Mouse (Mus musculus) kidney, embryonic 16.5 days (tissue): Measurements from ENCODE around the gene Iltifb. TPM values are rescaled to one million over a fixed set of nuclear protein-coding genes. Genes with fewer than 3 reads are reported as not detected.
"Not testable (repeated sequence)": the region's sequence is repeated elsewhere in the genome, so short reads cannot be mapped to it uniquely, and the experiment has no call there.

ENCODE experiments used
- ATAC-seq: fragments of 200-750 bp; cut with Nextera tagmentation; 2 replicates; pipeline ENCODE4 v1.8.0; 2017; ENCODE audit warnings: moderate TSS enrichment; ENCODE audit not compliant: low FRiP score, low TSS enrichment
- H3K27ac ChIP-seq: fragments of 300-500 bp; sonication (generic); 2 replicates; pipeline ENCODE4 v1.5.1; 2014; ENCODE audit warnings: low read length
- H3K27me3 ChIP-seq: fragments of 300-500 bp; sonication (generic); 2 replicates; pipeline ENCODE4 v1.6.1; 2014; ENCODE audit warnings: low read length, control low read depth, mixed read lengths; ENCODE audit not compliant: insufficient read depth
- H3K36me3 ChIP-seq: fragments of 300-500 bp; sonication (generic); 2 replicates; pipeline ENCODE4 v1.6.1; 2014; ENCODE audit warnings: low read length, control low read depth, mixed read lengths; ENCODE audit not compliant: insufficient read depth
- H3K4me1 ChIP-seq: fragments of 300-500 bp; sonication (generic); 2 replicates; pipeline ENCODE4 v1.6.1; 2014; ENCODE audit warnings: low read length, control low read depth, mixed read lengths; ENCODE audit not compliant: insufficient read depth
- H3K4me2 ChIP-seq: fragments of 300-500 bp; sonication (generic); replicated peaks from 2 replicates; pipeline ENCODE4 v1.6.1; 2014; ENCODE audit warnings: low read depth, low read length
- H3K4me3 ChIP-seq: fragments of 300-500 bp; sonication (generic); 2 replicates; pipeline ENCODE4 v1.5.1; 2014; ENCODE audit warnings: mild to moderate bottlenecking, low read length
- H3K9ac ChIP-seq: fragments of 300-500 bp; sonication (generic); replicated peaks from 2 replicates; pipeline ENCODE4 v1.6.1; 2014; ENCODE audit warnings: low read length
- H3K9me3 ChIP-seq: fragments of 300-500 bp; sonication (generic); 2 replicates; pipeline ENCODE4 v1.6.1; 2016; ENCODE audit warnings: low read length, control low read depth
- WGBS: fragments of 180-500 bp; shearing (Covaris S2); extraction: QIAGEN DNeasy Blood & Tissue Kit; methylation state at CpG from one replicate; pipeline ENCODE4 v1.1.7; 2014; 5-methylcytosine and 5-hydroxymethylcytosine counted together
- polyA plus RNA-seq: library from polyadenylated mRNA; unstranded; fragments of >200 nt; fragmentation: Nextera tagmentation; extraction: Ambion mirVana; gene quantifications from 2 replicates; pipeline ENCODE4 v1.2.1, GENCODE M21; 2015

Gene Iltifb
- not detected in 2 replicates for polyA plus RNA-seq

DNA sequence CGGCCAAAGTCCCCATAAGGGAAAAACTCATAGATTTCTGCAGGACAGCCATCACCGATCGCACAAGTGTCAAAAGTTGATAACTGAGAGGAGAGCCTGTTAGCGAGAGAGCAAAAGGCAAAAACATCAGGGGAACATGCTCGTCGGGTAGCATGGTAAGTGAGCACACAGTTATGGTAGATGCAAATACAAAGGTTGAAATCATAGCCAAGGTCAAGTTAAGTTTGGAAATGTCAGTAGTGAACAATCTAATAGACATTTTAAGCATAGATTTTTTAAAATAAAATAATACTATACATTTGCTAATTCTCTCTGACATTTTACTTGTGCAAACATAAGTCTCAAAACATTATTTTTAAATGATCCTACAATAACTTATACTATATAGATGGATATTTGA, at the start of gene Iltifb:
Gene Iltifb (minus strand): TSS at position 101 of the 400 bp plus-strand sequence.
- no peaks in the 10 kb centered on the region for H3K9me3 ChIP-seq
- no peak within 1 kb of the TSS for H3K27ac ChIP-seq
- 90% methylated on average over 6 of the region's 6 CpGs for WGBS
- H3K27me3 ChIP-seq: no peaks in the 10 kb centered on the region
- no peak for ATAC-seq
- no peak within 1 kb of the TSS for H3K4me2 ChIP-seq
- no peaks in the 10 kb centered on the region for H3K36me3 ChIP-seq
- H3K9ac ChIP-seq: no peak within 1 kb of the TSS
- H3K4me1 ChIP-seq: no peaks in the 10 kb centered on the region
- H3K4me3 ChIP-seq: no peak within 1 kb of the TSS

DNA sequence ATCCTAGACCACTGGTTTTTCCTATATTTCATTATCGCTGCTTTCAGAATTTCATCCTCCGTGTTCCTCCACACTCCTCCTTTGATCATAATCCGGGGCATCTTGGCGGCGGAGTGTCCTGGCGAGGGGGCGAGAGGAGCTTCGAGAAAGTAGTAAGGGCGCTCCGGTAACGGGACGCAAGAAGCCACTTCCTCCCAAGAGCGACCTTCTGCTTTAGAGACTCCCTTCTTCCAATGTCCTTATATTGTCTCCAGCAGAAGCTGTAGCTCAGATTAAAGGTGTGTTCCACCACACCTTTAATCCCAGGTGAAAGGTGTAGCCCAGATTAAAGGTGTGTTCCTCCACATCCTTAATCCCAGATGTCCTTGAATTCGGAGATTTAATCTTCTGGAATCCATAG, 48.3 kb upstream of the Iltifb start, which contains the start of gene Gm9046:
Gene Gm9046 (minus strand): TSS at position 101 of the 400 bp plus-strand sequence.
- H3K4me2 ChIP-seq, H3K27ac ChIP-seq, H3K4me1 ChIP-seq, H3K36me3 ChIP-seq, H3K27me3 ChIP-seq, H3K9me3 ChIP-seq, ATAC-seq, H3K4me3 ChIP-seq, H3K9ac ChIP-seq: not testable (repeated sequence)
- no CpG with 5 or more reads among the region's 14 CpGs for WGBS

GRCm38 (mm10) chr10:118337731-118338130, 42.9 kb upstream of the Iltifb start, which contains the start of gene Gm9045:
Gene Gm9045, minus strand, starts transcription at chr10:118337831.
- not testable (repeated sequence) for H3K36me3 ChIP-seq, H3K4me2 ChIP-seq, H3K4me1 ChIP-seq, H3K27me3 ChIP-seq, H3K9ac ChIP-seq, H3K4me3 ChIP-seq, H3K9me3 ChIP-seq, H3K27ac ChIP-seq, ATAC-seq
- no CpG with 5 or more reads among the region's 14 CpGs for WGBS

DNA sequence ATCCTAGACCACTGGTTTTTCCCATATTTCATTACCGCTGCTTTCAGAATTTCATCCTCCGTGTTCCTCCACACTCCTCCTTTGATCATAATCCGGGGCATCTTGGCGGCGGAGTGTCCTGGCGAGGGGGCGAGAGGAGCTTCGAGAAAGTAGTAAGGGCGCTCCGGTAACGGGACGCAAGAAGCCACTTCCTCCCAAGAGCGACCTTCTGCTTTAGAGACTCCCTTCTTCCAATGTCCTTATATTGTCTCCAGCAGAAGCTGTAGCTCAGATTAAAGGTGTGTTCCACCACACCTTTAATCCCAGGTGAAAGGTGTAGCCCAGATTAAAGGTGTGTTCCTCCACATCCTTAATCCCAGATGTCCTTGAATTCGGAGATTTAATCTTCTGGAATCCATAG, 37.5 kb upstream of the Iltifb start, which contains the start of gene Gm9044:
Gene Gm9044 (minus strand): TSS at position 101 of the 400 bp plus-strand sequence.
- not testable (repeated sequence) for H3K4me3 ChIP-seq, H3K27me3 ChIP-seq, H3K9ac ChIP-seq, ATAC-seq, H3K4me1 ChIP-seq, H3K36me3 ChIP-seq, H3K27ac ChIP-seq, H3K4me2 ChIP-seq, H3K9me3 ChIP-seq
- WGBS: no CpG with 5 or more reads among the region's 14 CpGs

DNA sequence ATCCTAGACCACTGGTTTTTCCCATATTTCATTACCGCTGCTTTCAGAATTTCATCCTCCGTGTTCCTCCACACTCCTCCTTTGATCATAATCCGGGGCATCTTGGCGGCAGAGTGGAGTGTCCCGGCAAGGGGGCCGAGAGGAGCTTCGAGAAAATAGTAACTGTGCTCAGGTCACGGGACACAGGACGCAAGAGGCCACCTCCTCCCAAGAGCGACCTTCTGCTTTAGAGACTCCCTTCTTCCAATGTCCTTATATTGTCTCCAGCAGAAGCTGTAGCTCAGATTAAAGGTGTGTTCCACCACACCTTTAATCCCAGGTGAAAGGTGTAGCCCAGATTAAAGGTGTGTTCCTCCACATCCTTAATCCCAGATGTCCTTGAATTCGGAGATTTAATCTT, 32.0 kb upstream of the Iltifb start, which contains the start of gene Gm9040:
Gene Gm9040 (minus strand): TSS at position 101 of the 400 bp plus-strand sequence.
- not testable (repeated sequence) for H3K4me2 ChIP-seq, H3K27ac ChIP-seq, H3K4me1 ChIP-seq, H3K27me3 ChIP-seq, ATAC-seq, H3K9me3 ChIP-seq, H3K4me3 ChIP-seq, H3K9ac ChIP-seq, H3K36me3 ChIP-seq
- WGBS: no CpG with 5 or more reads among the region's 11 CpGs

DNA sequence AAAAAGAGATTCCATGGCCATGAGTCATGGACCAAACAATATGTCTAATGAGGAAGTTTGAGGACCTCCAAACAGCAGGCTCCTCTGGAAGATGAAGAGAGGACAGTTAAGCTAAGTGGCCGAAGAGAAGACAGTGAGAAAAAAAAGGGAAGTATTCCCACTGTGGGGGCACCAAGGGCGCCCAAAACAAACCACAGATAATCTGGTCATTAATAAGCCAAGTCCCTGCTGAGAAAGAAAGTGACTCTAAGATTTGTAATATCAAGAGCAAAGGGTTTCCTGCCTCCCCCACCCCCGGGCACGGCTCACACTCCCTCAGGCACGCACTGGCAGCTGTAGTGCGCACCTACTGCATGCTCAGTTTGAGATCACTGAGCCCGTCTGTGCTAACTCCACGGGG, 24.2 kb upstream of the Iltifb start:
- Histone ChIP-seq H3K9me3 (no peaks in the 10 kb centered on the region), H3K9ac (no peak overlapping the region), H3K27ac (no peak overlapping the region), H3K27me3 (no peaks in the 10 kb centered on the region), H3K4me1 (no peaks in the 10 kb centered on the region), H3K4me3 (no peak overlapping the region), H3K4me2 (no peak overlapping the region), H3K36me3 (no peaks in the 10 kb centered on the region)
- no peak for ATAC-seq
- 69% methylated on average over 8 of the region's 8 CpGs for WGBS

- H3K4me1 ChIP-seq, H3K4me3 ChIP-seq, H3K36me3 ChIP-seq, ATAC-seq, H3K27ac ChIP-seq, H3K27me3 ChIP-seq, H3K9me3 ChIP-seq, H3K9ac ChIP-seq, H3K4me2 ChIP-seq: not testable (repeated sequence)
- WGBS: 38% methylated on average over 2 of the region's 2 CpGs
These were observed 7.3 kb upstream of the Iltifb start for GRCm38 (mm10) chr10:118302133-118302532.

- H3K9me3 ChIP-seq, H3K27me3 ChIP-seq, H3K36me3 ChIP-seq, H3K9ac ChIP-seq, H3K4me2 ChIP-seq, H3K27ac ChIP-seq, H3K4me1 ChIP-seq, ATAC-seq, H3K4me3 ChIP-seq: not testable (repeated sequence)
- 50% methylated on average over 1 of the region's 5 CpGs for WGBS
These were observed 11.8 kb downstream of the Iltifb start for GRCm38 (mm10) chr10:118283016-118283415.

- ATAC-seq, H3K9ac ChIP-seq, H3K4me2 ChIP-seq, H3K4me1 ChIP-seq, H3K9me3 ChIP-seq, H3K36me3 ChIP-seq, H3K4me3 ChIP-seq, H3K27ac ChIP-seq, H3K27me3 ChIP-seq: not testable (repeated sequence)
- WGBS: 87% methylated on average over 6 of the region's 7 CpGs
These were observed 12.3 kb downstream of the Iltifb start for GRCm38 (mm10) chr10:118282565-118282964.

GRCm38 (mm10) chr10:118278069-118278468, 16.8 kb downstream of the Iltifb start:
- not testable (repeated sequence) for H3K27ac ChIP-seq, H3K27me3 ChIP-seq, H3K4me3 ChIP-seq, ATAC-seq, H3K36me3 ChIP-seq, H3K9ac ChIP-seq, H3K4me1 ChIP-seq, H3K4me2 ChIP-seq, H3K9me3 ChIP-seq
- no CpG with 5 or more reads among the region's 4 CpGs for WGBS
